Mouse (Mus musculus) mesoderm, embryonic 11.5 days (tissue): Measurements from ENCODE around the gene Manba.

ENCODE experiments used
- DNase-seq: peaks from one replicate; pipeline ENCODE4 v3.0.0-alpha.2; 2012; ENCODE audit warnings: low read depth, low spot score

The Manba gene

DNA sequence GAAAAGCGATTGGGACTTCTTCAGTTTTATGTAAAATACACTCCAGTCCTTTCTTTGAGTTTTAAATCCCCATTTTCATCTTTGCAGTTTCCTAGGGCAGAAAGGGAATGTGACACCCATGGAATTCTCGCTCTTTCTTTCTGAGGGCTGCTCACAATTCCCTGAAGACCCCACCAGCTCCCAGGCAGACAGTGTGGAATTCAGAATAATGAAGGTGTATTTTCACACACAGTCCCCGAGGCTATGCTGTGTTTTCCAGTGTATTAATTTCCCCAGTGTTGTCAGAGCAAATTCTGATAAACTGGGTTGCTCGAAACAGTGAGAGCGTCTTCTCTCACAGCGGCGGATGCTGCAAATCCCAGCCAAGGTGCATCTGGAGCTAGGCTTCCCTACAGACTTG, 44.3 kb downstream of the Manba start:
- DNase-seq, result no peak

DNA sequence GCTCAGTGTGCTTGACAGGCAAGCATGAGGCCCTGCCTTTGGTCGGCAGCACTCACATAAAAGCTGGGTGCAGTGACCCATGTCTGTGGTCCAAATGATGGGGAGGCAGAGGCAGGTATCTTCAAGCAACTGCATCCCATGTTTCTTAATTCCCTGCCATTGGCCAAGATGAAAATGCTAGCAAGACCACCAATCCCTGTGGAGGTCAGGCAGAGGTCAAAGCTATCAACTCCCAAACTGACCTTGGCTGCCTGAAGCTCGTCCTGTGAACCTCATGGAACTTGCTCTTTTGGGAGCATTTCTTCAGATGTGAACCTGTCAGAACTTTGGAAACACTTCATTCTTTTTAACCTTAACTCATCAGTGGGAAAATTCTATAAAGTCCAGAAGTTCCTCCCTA, 46.4 kb downstream of the Manba start:
- no peak for DNase-seq

DNA sequence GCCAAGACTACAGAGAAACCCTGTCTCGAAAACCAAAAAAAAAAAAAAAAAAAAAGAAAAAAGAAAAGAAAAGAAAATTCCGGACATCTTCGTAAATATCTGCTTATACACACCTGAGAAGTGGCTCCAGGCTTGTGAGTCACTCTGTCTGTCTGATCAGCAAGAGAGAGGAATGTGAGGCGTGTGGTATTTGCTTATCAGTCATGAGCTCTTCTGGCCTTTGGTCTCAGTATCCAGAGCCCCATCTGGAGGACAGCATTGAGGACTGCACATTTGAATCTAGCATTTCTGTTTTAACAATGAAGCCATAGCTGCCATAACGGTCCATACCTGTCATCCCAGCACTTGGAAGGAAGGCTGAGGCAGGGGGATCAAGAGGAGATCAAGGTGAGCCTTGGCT, 48.7 kb downstream of the Manba start:
- DNase-seq, result no peak

GRCm38 (mm10) chr3:135546212-135546923, 61.0 kb downstream of the Manba start:
- DNase-seq, result no peak

- no peak for DNase-seq
Measured at GRCm38 (mm10) chr3:135547298-135547697, 61.9 kb downstream of the Manba start.

GRCm38 (mm10) chr3:135552874-135553273, 67.5 kb downstream of the Manba start:
- no peak for DNase-seq

DNA sequence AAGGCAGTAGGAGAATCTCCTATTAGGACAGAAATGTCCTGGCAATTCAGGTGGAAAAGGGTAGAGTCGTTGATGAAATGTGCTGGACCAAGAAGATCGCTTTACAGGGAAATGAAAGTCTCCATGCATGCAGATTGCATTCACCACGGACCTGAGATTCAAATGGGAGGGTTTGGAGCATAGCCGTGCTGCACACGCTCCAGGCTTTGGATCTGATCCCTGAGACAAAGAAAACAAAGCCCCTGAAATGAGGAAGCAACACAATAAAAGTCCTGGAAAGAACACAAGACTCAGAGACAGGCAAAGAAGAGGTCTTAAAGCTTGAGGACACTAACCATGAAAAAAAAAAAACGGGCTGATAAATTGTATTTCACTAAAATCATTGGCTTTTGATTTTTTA, 69.8 kb downstream of the Manba start:
- DNase-seq, result no peak

DNA sequence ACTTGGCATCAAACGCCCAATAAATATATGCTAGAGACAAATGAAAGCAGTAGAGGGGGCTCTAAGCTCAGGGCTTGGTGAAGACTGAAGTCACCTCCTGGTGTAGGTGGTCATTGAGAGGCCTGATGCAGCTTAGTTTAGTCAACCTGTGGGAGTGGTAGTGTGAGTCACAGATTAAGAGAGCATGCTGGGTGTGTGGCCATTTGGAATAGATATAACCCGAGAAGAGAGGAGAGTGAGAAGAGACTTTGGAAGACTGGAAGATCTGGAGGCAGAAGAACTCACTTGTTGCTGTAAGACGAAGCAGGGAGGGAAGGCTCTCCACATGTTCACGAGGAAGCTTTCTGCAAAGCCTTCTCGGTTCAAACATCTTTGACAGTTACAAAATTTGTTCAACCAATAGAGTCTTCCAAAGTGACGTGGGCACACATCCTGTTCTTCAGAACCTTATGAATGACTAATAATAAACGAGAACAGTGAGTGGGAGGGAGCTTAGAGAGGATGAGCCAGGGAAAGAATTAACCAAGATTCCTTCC, 70.7 kb downstream of the Manba start:
- DNase-seq, result no peak

DNA sequence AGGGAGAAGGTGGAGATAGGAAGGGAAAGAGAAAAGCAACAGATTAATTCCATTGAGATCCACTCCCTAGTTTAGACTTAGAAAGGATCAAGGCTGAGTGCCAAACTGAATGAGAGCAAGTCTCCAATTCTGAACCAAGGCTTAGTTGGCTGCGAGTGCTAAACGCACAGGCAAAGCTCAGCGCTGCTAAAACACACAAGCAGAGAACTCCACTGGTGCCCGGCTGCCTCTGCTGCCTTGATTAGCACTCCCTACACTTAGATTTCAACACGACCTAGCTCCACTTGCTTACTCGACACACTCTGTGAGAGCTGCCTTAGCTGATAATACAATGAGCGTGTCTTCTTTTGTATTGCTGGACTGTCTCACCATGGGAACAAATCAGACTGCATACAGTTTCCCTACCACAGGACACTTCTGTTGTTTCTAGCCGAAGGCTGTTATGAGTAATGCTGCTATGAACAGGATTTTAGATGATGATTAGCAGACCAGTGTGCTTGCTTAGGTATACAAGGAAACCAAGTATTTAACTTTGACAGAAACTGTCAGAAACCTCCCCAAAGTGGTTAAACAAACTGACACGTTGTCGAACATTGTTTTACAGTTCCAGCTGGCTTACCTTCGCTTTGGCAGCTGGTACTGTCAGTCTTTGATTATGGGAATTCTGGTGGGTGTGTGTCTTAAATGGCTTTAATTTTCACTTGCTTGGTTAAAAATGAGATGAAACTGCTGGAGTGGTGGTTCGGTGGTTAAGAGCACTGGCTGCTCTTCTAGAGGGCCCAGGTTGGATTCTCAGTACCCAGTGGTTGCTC, 71.6 kb downstream of the Manba start:
- DNase-seq, result no peak

DNA sequence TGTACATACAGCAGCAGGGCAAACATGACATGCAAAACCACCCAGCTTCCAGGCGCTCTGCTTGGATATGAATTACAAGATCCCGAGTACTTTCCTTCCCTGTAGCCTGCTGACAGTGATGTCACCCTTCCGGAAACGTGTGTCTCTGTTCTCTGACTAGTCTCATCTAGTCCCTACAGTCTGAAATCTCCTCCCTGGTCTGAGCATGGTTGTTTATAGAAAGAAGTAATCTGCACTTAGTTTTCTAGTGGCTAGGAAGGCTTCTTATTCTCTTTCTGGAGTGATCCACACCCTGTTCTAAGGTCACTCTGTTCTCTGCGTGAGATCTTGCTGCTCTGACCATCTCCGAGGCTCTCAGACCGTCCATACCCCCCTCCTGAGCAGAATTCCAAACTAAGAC, 76.6 kb downstream of the Manba start:
- no peak for DNase-seq

DNA sequence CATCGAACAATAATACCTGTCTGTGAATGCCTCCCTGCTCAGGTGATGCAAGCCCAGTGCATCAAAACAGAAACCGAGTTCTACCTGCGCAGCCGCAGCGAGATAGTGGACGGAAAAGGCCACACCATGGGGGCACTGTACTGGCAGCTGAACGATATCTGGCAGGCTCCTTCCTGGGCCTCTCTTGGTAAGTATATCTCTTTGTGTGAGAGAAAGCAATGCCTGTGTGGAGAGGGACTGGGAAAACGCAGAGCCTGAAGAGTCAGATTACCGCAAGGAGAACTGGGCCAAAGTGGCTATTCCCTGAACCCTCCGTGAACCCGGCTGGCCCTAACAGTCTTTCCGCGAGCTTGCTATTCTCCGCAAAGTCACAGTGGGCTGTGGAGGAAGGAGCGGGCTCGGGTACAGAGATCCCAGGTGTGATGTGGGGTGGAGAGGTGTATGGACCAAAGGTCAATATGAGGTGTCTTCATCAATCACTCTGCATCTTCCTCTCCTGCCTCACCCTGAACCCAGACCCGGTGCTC, 77.8 kb downstream of the Manba start:
- no peak for DNase-seq

DNA sequence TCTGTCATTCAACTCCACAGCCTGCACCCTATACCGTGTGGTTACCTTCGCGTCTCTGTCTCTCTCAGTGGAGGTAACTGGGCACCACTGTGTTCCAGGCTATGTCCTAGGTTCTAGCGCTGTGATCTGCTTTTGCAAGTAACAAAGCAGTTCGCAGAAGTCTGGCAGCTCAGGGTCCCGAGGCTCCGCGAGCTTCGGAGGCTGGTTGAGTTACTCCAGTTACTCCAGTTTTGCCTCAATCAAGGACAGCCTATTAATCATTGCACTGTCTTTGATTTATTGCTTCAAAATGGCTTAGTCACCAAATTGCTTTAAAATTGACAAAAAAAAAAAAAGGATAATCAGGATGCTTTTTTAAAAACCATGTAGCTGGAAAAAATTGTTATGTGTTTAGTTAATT, 79.3 kb downstream of the Manba start:
- DNase-seq, result no peak

GRCm38 (mm10) chr3:135565306-135565705, 79.9 kb downstream of the Manba start:
- DNase-seq, result no peak

GRCm38 (mm10) chr3:135567888-135568287, 82.5 kb downstream of the Manba start:
- no peak for DNase-seq

DNA sequence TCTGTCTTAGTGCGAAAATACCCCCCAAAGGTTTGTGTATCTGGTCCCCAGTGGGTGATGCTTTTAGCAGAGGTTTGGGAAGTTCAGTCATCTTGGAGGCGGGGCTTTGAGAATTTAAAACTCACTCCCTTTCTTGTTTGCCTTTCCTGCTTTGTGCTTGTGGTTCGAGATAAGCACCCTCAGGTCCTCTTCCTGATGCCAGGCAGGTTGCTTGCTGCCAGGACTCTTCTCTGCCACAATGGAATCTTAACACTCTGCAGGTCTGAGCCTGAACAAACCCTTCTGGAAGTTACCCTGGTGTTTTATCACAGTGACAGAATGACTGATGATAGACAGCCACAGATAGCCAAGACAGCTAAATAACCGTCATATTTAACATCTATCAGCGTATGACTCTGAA, 83.2 kb downstream of the Manba start:
- no peak for DNase-seq

- no peak for DNase-seq
Measured at GRCm38 (mm10) chr3:135571540-135571939, 86.1 kb downstream of the Manba start.

- DNase-seq, result no peak
Measured at GRCm38 (mm10) chr3:135573051-135573450, 87.6 kb downstream of the Manba start.

DNA sequence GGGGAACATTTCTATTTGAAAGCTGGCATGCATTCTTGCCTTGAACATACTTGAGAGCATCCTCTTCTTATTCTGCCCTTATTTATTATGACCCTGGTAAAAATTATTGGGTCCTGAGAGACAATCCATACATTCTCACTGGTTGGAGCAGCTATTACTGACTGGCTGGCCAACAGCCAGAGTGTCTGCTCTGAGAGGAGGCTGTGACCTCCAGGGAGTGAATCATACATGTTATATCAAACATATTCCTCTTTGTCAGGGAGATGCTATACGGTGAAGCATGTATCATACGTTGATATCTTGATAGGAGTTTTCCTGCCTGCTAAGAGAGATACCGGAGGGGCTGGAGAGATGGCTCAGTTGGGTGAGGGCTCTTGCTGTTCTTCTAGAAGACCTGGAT, 89.7 kb downstream of the Manba start:
- no peak for DNase-seq

DNA sequence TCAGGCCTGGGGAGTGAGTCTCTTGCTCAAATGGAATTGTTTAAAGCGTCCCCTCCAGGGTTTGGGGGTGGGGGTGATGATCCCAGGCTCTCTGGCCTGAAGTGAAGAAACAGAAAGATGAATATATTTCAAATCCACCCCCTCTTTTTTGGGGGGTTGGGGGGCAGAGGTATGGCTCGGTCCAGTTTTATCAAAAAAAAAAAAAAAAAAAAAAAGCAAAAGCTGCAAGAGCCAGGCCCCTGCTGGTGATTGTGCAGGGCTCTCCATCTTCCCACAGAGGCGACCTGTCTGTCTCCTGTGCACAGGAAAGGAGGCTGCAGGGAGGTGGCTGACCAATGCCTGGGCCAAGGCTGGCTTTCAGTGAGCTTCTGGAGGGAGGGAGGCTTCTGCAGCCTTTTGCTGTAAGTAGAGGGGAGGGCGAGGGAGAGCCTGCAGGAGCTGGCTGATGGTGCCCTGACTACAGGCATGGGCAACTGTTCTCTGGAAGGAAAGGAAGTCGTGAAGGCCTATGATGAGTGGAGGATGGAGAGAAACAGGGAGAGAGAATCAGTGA, 93.3 kb downstream of the Manba start:
- DNase-seq, result no peak

DNA sequence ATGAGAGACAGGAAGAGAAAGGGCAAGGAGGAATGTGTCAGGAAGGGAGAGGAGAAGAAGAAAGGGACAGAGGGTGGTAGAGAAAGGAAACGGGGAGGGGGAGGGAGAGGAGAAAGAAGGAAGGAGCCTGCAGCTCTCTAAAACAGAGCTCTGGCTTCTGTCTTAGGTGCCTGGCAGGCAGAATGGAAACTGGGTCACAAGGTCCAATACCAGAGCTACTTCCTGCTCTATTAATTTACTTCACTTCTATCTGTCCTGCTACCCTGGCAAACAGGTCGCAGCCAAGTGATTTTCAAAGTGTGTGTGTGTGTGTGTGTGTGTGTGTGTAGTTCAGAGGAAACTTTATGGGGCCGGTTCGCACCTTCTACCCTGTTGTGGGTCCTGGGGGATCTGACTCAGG, 93.8 kb downstream of the Manba start:
- no peak for DNase-seq

- peak; percentile 38 for DNase-seq
Measured at GRCm38 (mm10) chr3:135580439-135581275, 95.2 kb downstream of the Manba start.
